Mouse (Mus musculus): Measurements from ENCODE around the gene Myocd.

DNA sequence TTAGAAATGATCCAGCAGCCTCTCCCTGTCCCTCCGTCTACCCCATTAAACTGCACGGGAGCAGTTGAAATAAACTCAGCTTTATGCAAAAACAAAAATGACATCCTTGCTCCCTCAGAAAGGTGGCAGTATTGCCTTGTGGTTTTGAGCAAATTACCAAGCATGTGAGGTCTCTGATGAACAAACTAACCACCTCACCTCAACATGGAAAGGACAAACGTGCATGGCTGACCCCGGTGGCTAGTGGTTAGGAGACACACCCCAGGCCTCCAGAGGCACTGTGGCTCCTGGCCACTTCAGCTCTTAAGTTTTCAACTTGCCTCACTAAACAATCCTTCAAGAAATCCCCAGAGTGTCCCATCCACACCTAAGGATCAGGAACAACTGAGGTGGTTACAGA lies 1.5 kb downstream of the Myocd start:
- TF ChIP-seq CTCF (IDR thresholded peaks at IDR 0.05; ENCODE audit: insufficient read depth, low read depth, low read length): no peak
- no peak for TF ChIP-seq POLR2A (IDR thresholded peaks at IDR 0.05; ENCODE audit: insufficient read depth, low read depth, low read length)

Data from olfactory bulb, adult 2 months (tissue).